Mouse (Mus musculus): ENCODE measurements around the gene Celf5.
"Not testable (repeated sequence)": the region's sequence is repeated elsewhere in the genome, so short reads cannot be mapped to it uniquely, and the experiment has no call there.

Celf5 gene

DNA sequence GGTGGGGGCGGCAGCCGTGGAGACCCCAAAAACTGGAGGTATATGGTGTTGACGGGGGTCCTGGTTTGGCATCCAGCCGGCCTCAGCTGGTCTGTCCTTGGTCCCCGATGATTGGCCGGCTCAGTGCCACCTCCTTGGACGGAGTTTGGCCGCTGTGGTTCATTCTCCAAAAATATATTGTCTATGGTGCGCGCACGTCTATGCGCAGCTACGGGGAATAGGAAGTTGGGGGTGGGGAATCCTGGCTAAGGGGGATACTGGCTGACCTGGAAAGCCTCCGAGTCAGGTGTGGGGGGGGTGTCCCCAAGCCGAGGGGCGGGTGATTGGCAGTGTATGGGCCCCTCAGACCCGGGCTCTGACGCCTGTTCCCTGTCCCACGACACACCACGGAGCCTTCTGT is 22.0 kb downstream of the Celf5 start:
- in situ Hi-C loops (cut with MboI; ENCODE audit: low pct_unique_long_range_greater_than_20kb in 1 of 2, low sequenced_read_pairs in 2 of 2, unreplicated experiment in 1 of 2), result no loop called here

DNA sequence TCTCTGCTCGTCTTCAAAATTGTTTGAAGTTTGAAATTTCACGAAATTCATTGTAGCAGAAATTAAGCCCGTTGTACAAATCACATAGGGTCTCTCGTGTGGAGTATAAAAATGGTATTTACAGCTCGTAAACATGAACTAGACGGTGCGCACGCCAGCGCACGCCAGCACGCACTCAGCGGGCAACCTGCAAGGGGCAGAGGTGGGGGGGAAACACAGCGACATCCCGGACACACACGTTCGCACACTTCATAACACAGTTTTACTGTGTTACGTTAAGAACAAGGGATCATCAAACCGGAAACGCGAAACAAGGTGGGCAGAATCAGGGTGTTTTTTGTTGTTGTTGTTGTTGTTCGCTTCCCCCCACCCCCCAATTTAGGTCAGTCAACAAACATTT is 23.1 kb downstream of the Celf5 start:
- in situ Hi-C loops (cut with MboI; ENCODE audit: low pct_unique_long_range_greater_than_20kb in 1 of 2, low sequenced_read_pairs in 2 of 2, unreplicated experiment in 1 of 2), result loop anchor here in 1 of 2 experiments (5.0 kb wide), 1 partner anchor 252 kb away; no protein-coding TSS in a partner anchor

DNA sequence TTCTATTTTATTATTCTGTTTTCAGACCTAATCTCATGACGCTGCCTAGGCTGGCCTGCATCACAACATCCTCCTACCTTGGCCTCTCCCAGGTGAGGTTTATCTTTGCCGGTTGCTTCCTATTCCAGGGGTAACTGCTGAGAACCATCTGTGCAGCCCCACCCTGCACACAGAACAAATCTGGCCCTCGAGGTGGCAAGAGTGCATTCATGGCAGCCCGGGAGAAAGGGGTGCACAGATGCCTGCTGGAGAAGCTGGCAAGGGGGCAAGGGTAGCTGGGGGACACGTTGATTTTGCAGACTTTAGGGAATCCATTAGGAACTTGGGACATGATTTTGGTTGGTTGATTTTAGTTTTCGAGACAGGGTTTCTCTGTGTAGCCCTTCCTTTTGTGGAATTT is 24.2 kb downstream of the Celf5 start:
- in situ Hi-C loops (cut with MboI; ENCODE audit: low pct_unique_long_range_greater_than_20kb in 1 of 2, low sequenced_read_pairs in 2 of 2, unreplicated experiment in 1 of 2), result loop anchor here in 1 of 2 experiments (5.0 kb wide), 1 partner anchor 251 kb away; no protein-coding TSS in a partner anchor

DNA sequence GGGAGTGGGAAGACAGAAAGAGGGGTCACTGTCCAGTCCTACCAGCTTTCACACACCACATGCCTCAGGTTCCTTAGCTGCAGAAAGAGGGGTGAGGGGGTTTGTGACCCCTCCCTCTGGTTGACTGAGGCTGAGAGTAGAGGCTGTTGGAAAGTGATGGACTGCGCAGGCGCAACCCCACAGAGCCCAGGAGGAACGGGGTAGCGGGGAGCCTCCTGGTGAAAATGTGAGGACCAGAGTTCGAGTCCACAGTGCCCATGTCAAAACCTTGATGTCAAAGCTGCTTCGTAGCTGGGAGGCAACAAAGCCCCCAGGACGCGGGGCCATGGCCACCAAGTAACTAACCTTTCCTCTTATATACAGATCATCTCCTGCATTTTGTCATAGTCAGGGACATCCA is 24.9 kb downstream of the Celf5 start:
- in situ Hi-C loops (cut with MboI; ENCODE audit: low pct_unique_long_range_greater_than_20kb in 1 of 2, low sequenced_read_pairs in 2 of 2, unreplicated experiment in 1 of 2), result loop anchor here in 1 of 2 experiments (5.0 kb wide), 1 partner anchor 250 kb away; no protein-coding TSS in a partner anchor

DNA sequence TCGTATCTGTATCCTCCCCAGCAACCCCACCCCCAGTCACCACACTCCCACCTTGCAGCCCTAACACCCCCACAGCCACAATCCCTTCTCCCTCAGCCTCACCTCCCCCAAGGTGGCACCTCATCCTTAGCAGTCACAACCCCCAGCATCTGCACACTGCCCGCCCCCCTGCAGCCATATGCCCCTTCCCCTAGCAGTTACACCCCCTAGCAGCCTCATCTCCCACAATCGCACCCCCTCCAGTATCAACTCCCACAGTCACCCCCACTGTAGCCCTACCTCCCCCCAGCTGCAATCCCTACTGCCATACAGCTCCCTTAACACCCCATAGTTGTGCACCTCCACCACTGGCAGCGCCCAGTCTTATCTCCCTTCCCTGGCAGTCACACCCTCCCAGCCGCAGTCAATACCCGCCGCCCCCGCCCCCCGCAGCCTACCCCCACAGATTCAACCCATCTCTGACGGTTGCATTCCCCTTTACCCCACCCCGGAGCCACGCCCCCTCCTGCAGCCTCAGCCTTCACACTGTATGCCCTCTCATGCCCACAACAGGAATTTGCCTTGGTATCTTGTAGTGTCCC is 25.4 kb downstream of the Celf5 start:
- in situ Hi-C loops (cut with MboI; ENCODE audit: low pct_unique_long_range_greater_than_20kb in 1 of 2, low sequenced_read_pairs in 2 of 2, unreplicated experiment in 1 of 2), result loop anchor here in 1 of 2 experiments (5.0 kb wide), 1 partner anchor 250 kb away; no protein-coding TSS in a partner anchor

DNA sequence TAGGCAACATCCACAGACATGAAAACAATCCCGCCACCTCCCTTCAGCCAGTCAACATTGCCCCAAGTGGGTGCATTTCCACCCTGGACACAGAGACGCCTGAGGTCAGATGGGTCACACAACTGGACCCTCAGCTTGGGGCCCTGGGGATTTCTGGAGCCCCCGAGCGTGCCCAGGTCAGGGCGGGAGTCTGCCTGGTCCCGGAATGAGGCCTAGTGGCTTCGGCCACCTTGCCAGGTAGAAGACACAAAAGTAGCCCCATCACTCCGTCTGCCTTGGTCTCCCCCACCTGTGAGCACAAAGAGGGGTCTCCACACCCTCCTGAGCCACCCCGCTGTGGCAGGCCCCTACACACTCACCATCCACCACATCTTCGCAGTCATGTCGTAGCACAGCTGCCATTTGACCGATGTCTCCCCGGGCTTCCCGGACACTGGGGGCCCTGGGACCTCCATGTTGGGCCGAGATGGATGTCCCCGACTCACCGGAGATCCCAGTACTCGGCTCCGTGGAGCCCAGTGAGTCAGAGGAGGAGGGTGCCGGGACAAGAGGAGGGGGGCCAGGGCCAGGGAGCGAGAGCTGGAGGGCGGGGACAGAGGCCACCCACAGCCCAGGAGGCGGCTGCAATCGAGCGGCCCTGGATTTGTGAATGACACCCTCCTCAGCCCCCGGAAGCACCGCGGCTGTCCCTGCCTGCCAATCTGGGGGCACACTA is 27.2 kb downstream of the Celf5 start, which contains the start of gene Nfic:
Gene Nfic, minus strand, starts transcription at position 455 of the 715 bp plus-strand sequence.
- in situ Hi-C loops (cut with MboI; ENCODE audit: low pct_unique_long_range_greater_than_20kb in 1 of 2, low sequenced_read_pairs in 2 of 2, unreplicated experiment in 1 of 2), result loop anchor here in 1 of 2 experiments (5.0 kb wide), 1 partner anchor 248 kb away; no protein-coding TSS in a partner anchor

DNA sequence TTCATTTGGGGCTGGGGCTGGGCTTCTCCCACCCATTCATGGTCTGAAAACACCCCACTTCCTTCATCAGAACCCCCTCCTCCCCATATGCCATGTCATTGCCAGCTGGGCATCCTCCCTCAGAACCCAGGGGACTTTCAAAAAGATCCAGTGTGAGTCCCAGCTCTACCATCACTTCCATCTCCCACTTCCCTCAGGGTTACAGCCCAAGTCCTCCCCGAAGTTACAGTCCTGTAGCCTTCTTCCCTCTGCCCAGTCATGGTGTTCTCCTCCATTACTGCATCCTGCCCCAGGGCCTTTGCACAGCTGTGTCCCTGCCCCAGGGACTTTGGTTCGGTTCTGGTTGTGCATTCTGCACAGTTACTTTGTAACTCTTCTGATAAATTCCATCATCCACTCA is 28.4 kb downstream of the Celf5 start:
- in situ Hi-C loops (cut with MboI; ENCODE audit: low pct_unique_long_range_greater_than_20kb in 1 of 2, low sequenced_read_pairs in 2 of 2, unreplicated experiment in 1 of 2), result loop anchor here (5.0 kb wide), 2 partner anchors 57 to 62 kb away; partner anchors contain the start of gene Smim24 (in 1 of the 2)

DNA sequence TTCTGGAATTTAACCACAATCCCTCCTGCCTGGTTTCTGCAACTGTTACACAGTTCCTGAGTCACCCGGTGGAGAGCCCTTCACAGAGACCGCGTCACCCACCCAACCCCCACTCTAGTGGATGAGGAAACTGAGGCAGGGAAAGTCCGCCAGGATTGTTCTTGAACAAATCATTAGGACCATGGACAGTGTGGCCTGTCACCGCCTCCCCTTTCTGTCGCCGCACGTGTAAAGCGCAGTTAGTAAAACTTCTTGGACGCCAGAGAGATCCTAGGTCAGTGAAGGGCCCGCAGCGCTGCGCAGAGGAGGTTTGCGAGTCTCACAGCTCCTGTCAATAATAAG is 29.6 kb downstream of the Celf5 start:
- in situ Hi-C loops (cut with MboI; ENCODE audit: low pct_unique_long_range_greater_than_20kb in 1 of 2, low sequenced_read_pairs in 2 of 2, unreplicated experiment in 1 of 2), result loop anchor here (5.0 kb wide), 2 partner anchors 56 to 61 kb away; partner anchors contain the start of gene Smim24 (in 1 of the 2)

DNA sequence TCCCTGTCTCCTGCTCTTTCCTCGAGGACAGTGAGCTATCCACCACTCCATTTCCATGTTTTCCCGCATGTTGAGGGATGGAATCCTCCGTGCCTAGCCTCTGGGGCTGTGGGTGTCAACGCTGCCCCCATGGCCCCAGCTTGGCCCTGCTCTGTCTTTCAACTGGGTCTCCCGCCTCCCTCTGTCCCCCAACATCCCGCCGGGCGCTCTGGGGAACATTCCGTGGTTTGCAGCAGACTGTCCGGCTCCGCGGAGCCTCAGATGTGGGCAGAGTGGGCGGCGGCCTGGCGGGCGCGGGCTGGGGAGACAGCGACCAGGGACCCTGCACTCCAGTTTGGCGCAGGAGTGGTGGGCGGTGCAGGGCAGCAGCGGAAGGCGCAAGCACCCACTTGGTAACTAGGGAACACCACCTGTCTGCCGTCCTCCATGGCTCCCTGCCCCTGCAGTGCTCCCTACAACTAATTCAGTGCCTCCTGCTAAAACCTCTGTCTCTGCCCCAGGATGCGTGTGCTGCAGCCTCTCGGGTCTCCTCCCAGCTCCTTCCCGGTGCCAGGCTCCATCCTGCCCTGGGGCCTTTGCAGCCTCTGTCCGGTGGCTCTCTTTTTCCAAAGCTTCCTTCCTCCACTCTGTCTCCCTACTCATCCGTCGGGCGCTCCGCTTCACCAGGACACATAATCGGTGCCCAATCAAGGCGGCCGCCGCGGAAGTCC is 30.1 kb downstream of the Celf5 start:
- in situ Hi-C loops (cut with MboI; ENCODE audit: low pct_unique_long_range_greater_than_20kb in 1 of 2, low sequenced_read_pairs in 2 of 2, unreplicated experiment in 1 of 2), result loop anchor here (5.0 kb wide), 2 partner anchors 55 to 60 kb away; partner anchors contain the start of gene Smim24 (in 1 of the 2)

DNA sequence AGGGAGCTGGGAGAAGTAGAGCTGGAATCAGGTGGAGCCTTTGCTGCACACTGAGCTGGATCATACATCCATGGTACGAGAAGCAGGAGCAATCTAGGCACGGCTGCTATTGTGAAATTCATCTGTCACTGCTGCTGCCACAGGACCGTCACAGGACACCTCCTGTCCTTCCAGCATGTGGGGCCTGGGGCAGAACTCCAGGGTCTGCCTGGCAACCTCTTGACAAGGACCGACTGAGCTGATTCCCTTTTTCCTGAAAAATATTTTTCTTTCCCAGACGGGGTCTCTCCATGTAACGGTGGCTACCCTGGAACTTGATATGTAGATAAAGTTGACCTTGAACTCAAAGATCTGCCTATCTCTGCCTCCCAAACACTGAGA is 31.2 kb downstream of the Celf5 start:
- in situ Hi-C loops (cut with MboI; ENCODE audit: low pct_unique_long_range_greater_than_20kb in 1 of 2, low sequenced_read_pairs in 2 of 2, unreplicated experiment in 1 of 2), result loop anchor here (5.0 kb wide), 2 partner anchors 54 to 59 kb away; partner anchors contain the start of gene Smim24 (in 1 of the 2)

DNA sequence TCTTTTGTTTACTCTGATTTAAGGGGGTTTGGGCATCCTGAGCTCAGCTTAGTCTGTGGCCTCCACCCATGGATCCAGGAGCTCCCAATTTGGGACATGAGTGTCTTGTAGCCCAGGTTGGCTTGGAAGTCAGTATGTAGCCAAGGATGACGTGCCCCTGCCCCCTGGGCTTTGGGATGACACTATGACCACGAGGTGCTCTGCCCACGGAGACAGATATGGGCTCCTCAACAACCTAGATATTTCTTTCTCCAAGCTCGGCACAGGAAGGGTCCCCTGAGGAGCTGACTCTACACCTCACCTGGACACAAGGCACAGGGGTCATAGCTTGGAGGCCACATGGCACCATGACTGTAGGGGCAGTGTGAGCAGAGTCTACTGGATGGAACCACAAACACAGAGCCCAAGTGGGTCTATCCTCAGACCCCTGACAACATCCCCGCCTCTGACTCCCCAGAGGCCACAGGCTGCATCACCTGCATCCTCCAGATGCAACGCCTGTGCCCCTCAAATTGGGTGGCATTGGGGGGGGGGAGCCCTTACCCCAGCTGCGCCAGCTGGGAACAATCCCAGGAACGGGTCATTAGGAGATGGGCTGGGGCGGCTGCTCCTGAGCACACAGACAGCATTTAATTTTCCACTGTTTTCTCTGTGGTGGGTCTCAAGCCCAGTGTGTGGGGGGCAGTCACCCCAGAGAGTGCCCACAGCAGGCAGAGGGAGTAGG is 31.7 kb downstream of the Celf5 start:
- in situ Hi-C loops (cut with MboI; ENCODE audit: low pct_unique_long_range_greater_than_20kb in 1 of 2, low sequenced_read_pairs in 2 of 2, unreplicated experiment in 1 of 2), result loop anchor here (5.0 kb wide), 2 partner anchors 54 to 59 kb away; partner anchors contain the start of gene Smim24 (in 1 of the 2)

DNA sequence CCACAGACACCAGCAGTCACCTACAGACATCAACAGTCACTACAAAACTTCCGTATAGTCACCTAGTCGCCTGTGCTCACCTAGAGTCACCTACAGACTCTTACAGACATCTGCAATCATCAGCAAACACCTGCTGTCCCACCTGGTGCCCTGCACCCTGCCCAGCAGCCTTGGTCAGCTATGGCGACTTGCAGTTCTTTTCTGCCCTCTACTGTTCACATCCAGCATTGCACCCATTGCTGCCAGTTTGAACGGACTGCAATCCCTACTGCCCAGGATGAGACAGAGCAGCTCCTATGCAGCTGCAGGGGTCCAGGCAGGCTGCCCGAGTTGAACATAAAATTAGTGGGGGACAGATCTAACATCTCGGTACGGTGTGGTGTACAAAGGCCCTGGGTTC is 32.4 kb downstream of the Celf5 start:
- in situ Hi-C loops (cut with MboI; ENCODE audit: low pct_unique_long_range_greater_than_20kb in 1 of 2, low sequenced_read_pairs in 2 of 2, unreplicated experiment in 1 of 2), result loop anchor here (5.0 kb wide), 2 partner anchors 53 to 58 kb away; partner anchors contain the start of gene Smim24 (in 1 of the 2)

DNA sequence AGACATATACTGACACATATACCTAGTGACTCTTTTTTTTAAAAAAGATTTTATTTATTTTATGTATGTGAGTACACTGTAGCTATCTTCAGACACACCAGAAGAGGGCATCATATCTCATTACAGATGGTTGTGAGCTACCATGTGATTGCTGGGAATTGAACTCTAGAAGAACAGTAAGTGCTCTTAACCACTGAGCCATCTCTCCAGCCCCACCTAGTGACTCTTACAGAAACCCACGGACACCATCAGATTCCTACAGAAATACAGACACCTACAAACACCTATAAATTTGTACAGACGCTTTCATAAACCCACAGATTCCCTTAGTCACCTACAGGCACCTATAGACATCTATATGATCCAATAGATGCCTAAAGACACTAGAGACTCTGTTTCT is 37.0 kb downstream of the Celf5 start:
- in situ Hi-C loops (cut with MboI; ENCODE audit: low pct_unique_long_range_greater_than_20kb in 1 of 2, low sequenced_read_pairs in 2 of 2, unreplicated experiment in 1 of 2), result not testable (repeated sequence)

DNA sequence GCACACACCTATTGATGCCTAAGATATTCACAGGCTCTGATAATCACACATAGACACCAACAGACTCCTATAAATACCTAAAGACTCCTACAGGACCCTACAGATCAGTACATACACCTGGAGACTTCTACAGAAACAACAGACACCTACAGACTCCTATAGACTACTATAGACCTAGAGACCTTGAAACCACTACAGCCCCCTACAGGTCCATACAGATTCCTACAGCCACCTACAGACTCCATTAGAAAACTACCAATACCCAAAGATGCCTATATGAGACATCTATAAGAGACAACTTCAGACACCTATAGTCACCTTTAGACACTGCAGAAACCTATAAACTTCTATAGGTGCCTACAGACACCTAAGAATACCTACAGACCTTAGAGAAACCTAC is 41.5 kb downstream of the Celf5 start:
- in situ Hi-C loops (cut with MboI; ENCODE audit: low pct_unique_long_range_greater_than_20kb in 1 of 2, low sequenced_read_pairs in 2 of 2, unreplicated experiment in 1 of 2), result no loop called here

DNA sequence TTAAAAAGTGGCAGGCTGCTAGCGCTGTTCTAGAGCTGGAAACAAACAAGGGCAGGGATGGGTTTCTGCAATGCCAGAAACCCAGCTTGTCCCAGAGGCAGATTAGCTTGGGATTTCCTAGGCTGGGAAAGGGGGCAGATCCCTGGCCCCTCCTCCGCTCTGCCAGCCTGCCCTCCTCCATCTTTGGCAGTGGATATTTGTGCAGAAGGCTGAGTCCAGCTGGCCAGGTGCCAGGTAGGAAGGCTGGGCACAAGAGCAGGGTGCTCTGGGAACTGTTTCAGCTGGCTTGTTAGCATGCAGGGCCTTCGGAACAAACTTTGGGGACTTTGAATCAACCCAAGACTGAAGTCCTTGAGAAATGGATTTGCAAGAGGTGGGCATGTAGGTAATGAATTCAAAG is 47.1 kb downstream of the Celf5 start:
- in situ Hi-C loops (cut with MboI; ENCODE audit: low pct_unique_long_range_greater_than_20kb in 1 of 2, low sequenced_read_pairs in 2 of 2, unreplicated experiment in 1 of 2), result no loop called here

DNA sequence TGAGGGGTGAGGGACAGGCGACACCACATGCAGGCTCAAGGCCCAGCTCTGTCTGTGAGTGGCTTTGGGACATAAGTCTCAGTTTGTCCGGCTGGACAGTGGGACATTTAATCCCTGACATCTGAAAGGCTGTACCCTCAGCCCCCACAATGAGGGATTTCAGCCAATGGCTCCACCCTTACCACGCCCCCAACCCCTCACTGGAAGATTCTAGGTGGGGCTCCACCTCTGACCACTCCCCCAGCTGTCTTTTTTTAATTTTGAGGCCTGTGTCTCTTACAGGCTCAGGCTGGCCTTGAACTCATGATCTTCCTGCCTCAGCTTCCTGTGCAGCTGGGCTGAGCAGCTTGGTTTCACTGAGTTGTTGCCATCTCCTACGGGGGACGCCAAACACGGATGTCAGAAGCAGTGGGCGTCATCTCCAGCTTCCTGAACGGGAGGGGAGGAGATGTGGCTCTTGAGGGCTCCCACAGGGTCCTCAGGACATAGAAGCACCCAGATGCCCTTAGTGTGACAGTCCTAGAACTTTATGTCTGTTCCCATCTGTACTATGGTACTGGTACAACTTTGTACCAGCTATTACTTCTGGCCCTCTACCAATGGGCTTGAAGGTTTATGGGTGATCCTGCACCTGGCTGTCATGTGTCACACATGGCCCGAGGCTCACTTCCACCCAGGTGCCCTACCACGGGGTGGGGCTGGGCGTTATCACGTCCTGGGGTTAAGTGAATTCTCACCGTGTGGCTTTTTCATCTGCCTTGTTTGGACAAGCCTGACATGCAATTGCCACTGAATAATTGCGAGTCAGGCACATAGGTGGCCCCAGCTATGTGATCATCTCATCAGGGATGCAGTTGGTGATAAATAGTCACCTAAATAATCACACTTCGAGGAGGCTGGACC is 47.9 kb downstream of the Celf5 start:
- in situ Hi-C loops (cut with MboI; ENCODE audit: low pct_unique_long_range_greater_than_20kb in 1 of 2, low sequenced_read_pairs in 2 of 2, unreplicated experiment in 1 of 2), result no loop called here

DNA sequence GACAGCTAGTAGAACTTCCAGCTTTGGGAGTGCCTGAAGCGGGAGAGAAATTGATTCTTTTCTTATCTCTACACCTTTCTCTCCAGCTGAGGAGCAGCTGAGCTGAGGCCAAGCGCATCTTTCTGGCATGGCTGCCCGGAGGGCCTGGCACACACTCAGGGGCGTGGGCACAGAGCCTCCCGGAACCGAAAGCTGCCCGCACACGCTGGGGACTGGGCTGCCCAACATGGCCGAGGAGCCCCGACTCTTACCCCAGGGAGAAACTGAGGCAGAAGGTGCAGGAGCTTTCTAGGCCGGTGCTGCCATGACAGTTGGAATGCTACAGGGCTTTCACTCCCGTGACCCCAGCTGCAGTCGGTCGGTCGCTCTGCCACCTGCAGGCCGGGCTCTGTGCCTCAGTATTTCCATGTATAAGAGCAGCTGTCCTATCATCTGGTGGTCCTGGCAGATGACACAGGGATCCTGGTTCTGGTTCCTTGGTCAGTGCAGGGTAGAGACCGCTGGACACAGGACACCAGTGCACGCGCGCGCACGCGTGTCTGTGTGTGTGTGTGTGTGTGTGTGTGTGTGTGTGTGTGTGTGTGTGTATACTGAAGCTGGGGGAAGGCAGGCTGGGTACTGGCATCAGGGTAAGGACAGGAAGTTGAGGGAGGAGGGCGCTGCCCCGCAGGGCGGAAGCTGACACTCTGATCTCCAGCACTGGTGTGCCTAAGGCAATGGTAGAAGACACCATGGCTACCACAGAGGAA is 48.8 kb downstream of the Celf5 start:
- in situ Hi-C loops (cut with MboI; ENCODE audit: low pct_unique_long_range_greater_than_20kb in 1 of 2, low sequenced_read_pairs in 2 of 2, unreplicated experiment in 1 of 2), result no loop called here

Measured in mouse embryonic stem cell (cell line).